Mouse (Mus musculus): Measurements from ENCODE around the gene Nrxn1.

- TF ChIP-seq POLR2A (IDR thresholded peaks at IDR 0.05; ENCODE audit: insufficient read depth, low read depth, low read length) (no peak), CTCF (IDR thresholded peaks at IDR 0.05; ENCODE audit: insufficient read depth, low read depth, low read length) (no peak)
Measured at GRCm38 (mm10) chr17:90624591-90625266, 468.1 kb downstream of the Nrxn1 start.
